In genomic region chr7:83635726-83636125, GRCm38 (mm10) we compare ENCODE assay signal across 20 mouse cellular contexts. TPM values are rescaled to one million over a fixed set of nuclear protein-coding genes. Genes with fewer than 3 reads are reported as not detected.
"Had no signal": no experiment of that assay in that cellular context is flagged by ENCODE, and none has a peak within 500 bp of the region (broad histone marks: within the 10 kb centered on the region; RNA-seq: fewer than 3 reads in every experiment).

No protein-coding gene starts in this region.

- H3K27me3 ChIP-seq: kidney, embryonic 15.5 days; limb, embryonic 12.5 days; limb, embryonic 15.5 days; liver, embryonic 13.5 days; neural tube, embryonic 12.5 days; stomach, embryonic 15.5 days had no signal

- ATAC-seq: intestine, postnatal 0 days had no signal

- H3K4me2 ChIP-seq: kidney, embryonic 15.5 days; limb, embryonic 12.5 days; limb, embryonic 15.5 days; liver, embryonic 13.5 days; midbrain, embryonic 11.5 days; neural tube, embryonic 12.5 days; stomach, embryonic 15.5 days had no signal

- H3K9me3 ChIP-seq: kidney, embryonic 15.5 days; limb, embryonic 12.5 days; limb, embryonic 15.5 days; liver, embryonic 13.5 days; neural tube, embryonic 12.5 days; stomach, embryonic 15.5 days had no signal

- H3K36me3 ChIP-seq: neural tube, embryonic 12.5 days had no signal

- H3K4me3 ChIP-seq: kidney, embryonic 15.5 days; limb, embryonic 12.5 days; limb, embryonic 15.5 days; liver, embryonic 13.5 days; neural tube, embryonic 12.5 days; stomach, embryonic 15.5 days had no signal

- DNase-seq: kidney, adult 8-10 months; kidney, postnatal 14 days; kidney, postnatal 4 days; left cerebral cortex, postnatal 4 days; liver, embryonic 13.5 days; lung, adult 2 months; lung, postnatal 14 days; lung, postnatal 4 days; right cerebral cortex, adult 18-20 months; right cerebral cortex, postnatal 14 days; right cerebral cortex, postnatal 4 days; thymus, postnatal 25 days had no signal

- H3K27ac ChIP-seq: kidney, embryonic 15.5 days; limb, embryonic 12.5 days; limb, embryonic 15.5 days; liver, embryonic 13.5 days; neural tube, embryonic 12.5 days; stomach, embryonic 15.5 days had no signal

- H3K9ac ChIP-seq: kidney, embryonic 15.5 days; limb, embryonic 12.5 days; limb, embryonic 15.5 days; liver, embryonic 13.5 days; neural tube, embryonic 12.5 days; stomach, embryonic 15.5 days had no signal

RNA-seq across cellular contexts. Expression of gene Tmc3, which starts 51.0 kb away (rescaled TPM):
- polyA plus RNA-seq: lung, embryonic 16.5 days had no signal
